Mouse (Mus musculus): ENCODE measurements around the gene Ackr2.

GRCm38 (mm10) chr9:121872062-121872683, 26.0 kb upstream of the Ackr2 start:
- TF ChIP-seq POLR2A (IDR thresholded peaks at IDR 0.05; ENCODE audit: borderline replicate concordance, control insufficient read depth, low read depth, low read length) (no peak), CTCF (IDR thresholded peaks at IDR 0.05; ENCODE audit: control insufficient read depth, insufficient read depth, low read length) (no peak)

Measured in bone marrow, adult 2 months (tissue).